Mouse (Mus musculus) neural tube, embryonic 15.5 days (tissue): ENCODE results near the gene Stk11ip. TPM values are rescaled to one million over a fixed set of nuclear protein-coding genes. Genes with fewer than 3 reads are reported as not detected.
A peak's percentile ranks its signal among the peaks of the same experiment; 100 is the strongest.

Experiments
- ATAC-seq: fragments of 200-750 bp; cut with Nextera tagmentation; 2 replicates; pipeline ENCODE4 v1.8.0; 2017; ENCODE audit warnings: mild to moderate bottlenecking, moderate TSS enrichment, moderate library complexity; ENCODE audit not compliant: low FRiP score
- H3K27ac ChIP-seq: fragments of 300-500 bp; sonication (generic); replicated peaks from 2 replicates; pipeline ENCODE4 v1.5.1; 2015; ENCODE audit warnings: mild to moderate bottlenecking, inconsistent platforms
- H3K27me3 ChIP-seq: fragments of 300-500 bp; sonication (generic); replicated peaks from 2 replicates; pipeline ENCODE4 v1.6.1; 2015; ENCODE audit warnings: inconsistent platforms
- H3K36me3 ChIP-seq: fragments of 300-500 bp; sonication (generic); 2 replicates; pipeline ENCODE4 v1.6.1; 2015; ENCODE audit warnings: inconsistent platforms
- H3K4me1 ChIP-seq: fragments of 300-500 bp; sonication (generic); 2 replicates; pipeline ENCODE4 v1.6.1; 2015; ENCODE audit warnings: inconsistent platforms
- H3K4me2 ChIP-seq: fragments of 300-500 bp; sonication (generic); 2 replicates; pipeline ENCODE4 v1.6.1; 2015; ENCODE audit warnings: inconsistent platforms, mild to moderate bottlenecking, moderate library complexity
- H3K4me3 ChIP-seq: fragments of 300-500 bp; sonication (generic); replicated peaks from 2 replicates; pipeline ENCODE4 v1.5.1; 2015; ENCODE audit warnings: mild to moderate bottlenecking, inconsistent platforms
- H3K9ac ChIP-seq: fragments of 300-500 bp; sonication (generic); replicated peaks from 2 replicates; pipeline ENCODE4 v1.6.1; 2015; ENCODE audit warnings: mild to moderate bottlenecking, inconsistent platforms
- H3K9me3 ChIP-seq: fragments of 300-500 bp; sonication (generic); replicated peaks from 2 replicates; pipeline ENCODE4 v1.6.1; 2016; ENCODE audit warnings: inconsistent platforms
- WGBS: fragments of 180-500 bp; shearing (Covaris S2); methylation state at CpG from one replicate; pipeline ENCODE4 v1.1.7; 2015; ENCODE audit warnings: mixed read lengths; 5-methylcytosine and 5-hydroxymethylcytosine counted together
- polyA plus RNA-seq: library from polyadenylated mRNA; unstranded; fragments of >200 nt; fragmentation: Nextera tagmentation; extraction: Ambion mirVana; gene quantifications from 2 replicates; pipeline ENCODE4 v1.2.1, GENCODE M21; 2015

Gene Stk11ip
- polyA plus RNA-seq, 1 experiment from 2014 or later = 20.0 TPM

- Histone ChIP-seq H3K9ac (no peak overlapping the region), H3K27me3 (no peaks in the 10 kb centered on the region), H3K27ac (0 out of 2 replicates have a peak overlapping the region, but pooled peaks have one; percentile 49), H3K4me3 (no peak overlapping the region), H3K4me2 (no peak overlapping the region), H3K4me1 (peaks cover 24% of the 10 kb centered on the region), H3K36me3 (peaks cover 33% of the 10 kb centered on the region), H3K9me3 (no peaks in the 10 kb centered on the region)
- no peak for ATAC-seq
- 82% methylated on average over 12 of the region's 12 CpGs for WGBS
Observed at GRCm38 (mm10) chr1:75560206-75560913, 39.0 kb downstream of the Stk11ip start.

- H3K4me3 ChIP-seq = no peak overlapping the region
- peaks cover 26% of the 10 kb centered on the region for H3K36me3 ChIP-seq
- H3K4me2 ChIP-seq = no peak overlapping the region
- no peaks in the 10 kb centered on the region for H3K9me3 ChIP-seq
- 40% methylated on average over 4 of the region's 4 CpGs for WGBS
- peak overlapping the region; percentile 19 for H3K27ac ChIP-seq
- H3K27me3 ChIP-seq = no peaks in the 10 kb centered on the region
- H3K4me1 ChIP-seq = peaks cover 24% of the 10 kb centered on the region
- no peak for ATAC-seq
- H3K9ac ChIP-seq = no peak overlapping the region; the same call in 1 of the 2 replicates
Observed at GRCm38 (mm10) chr1:75561221-75561897, 40.0 kb downstream of the Stk11ip start.

DNA sequence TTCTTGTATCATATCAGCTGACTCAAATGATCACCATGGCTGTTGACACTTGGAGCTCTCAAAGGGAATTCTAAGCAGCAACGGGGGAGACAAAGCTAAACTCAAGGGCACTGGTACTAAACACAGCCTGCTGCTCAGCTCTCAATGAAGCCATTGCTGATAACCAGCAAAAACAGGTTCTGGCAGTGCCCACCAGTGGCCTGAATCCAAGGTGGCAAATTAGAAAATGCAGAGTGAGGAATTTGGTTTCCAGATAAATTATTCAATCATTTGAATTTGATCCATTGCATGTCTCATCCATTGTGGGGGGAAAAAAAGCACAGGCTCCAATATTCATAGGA, 40.5 kb downstream of the Stk11ip start:
- Histone ChIP-seq H3K4me2 (no peak overlapping the region), H3K9me3 (no peaks in the 10 kb centered on the region), H3K4me3 (no peak overlapping the region), H3K36me3 (peaks cover 21% of the 10 kb centered on the region), H3K9ac (no peak overlapping the region), H3K27me3 (no peaks in the 10 kb centered on the region), H3K27ac (peak overlapping the region; percentile 19; the same call in 1 of the 2 replicates), H3K4me1 (peaks cover 24% of the 10 kb centered on the region)
- no peak for ATAC-seq
- WGBS = 51% methylated on average over 1 of the region's 1 CpGs

DNA sequence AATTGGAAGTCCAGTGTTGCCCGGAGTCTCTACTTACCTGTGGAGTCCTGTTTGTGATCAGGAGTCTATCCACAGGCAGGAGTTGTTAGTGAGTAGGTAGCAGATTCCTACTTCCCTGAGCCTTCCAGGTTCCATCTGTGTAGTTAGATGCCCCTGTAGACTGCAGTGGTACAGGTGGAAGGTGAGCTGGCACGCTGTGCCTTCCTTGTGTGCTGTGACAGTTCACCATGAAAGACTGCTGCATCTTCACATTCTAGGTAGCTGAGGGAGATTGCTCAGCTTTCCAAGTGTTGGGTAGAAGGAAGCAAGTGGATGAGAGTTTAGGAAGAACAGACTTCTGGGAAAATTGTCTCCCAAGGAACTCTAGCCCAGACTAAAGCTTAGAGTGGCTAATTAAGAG, 42.8 kb downstream of the Stk11ip start:
- Histone ChIP-seq H3K9me3 (no peaks in the 10 kb centered on the region), H3K4me1 (peaks cover 20% of the 10 kb centered on the region), H3K4me2 (no peak overlapping the region), H3K9ac (no peak overlapping the region), H3K36me3 (0 out of 2 replicates have a peak, but pooled peaks cover 1% of the 10 kb centered on the region), H3K27me3 (no peaks in the 10 kb centered on the region), H3K4me3 (no peak overlapping the region), H3K27ac (no peak overlapping the region)
- WGBS = 89% methylated on average over 2 of the region's 2 CpGs
- ATAC-seq = no peak

- H3K36me3 ChIP-seq = no peaks in the 10 kb centered on the region
- no peak overlapping the region for H3K27ac ChIP-seq
- 72% methylated on average over 5 of the region's 5 CpGs for WGBS
Observed at GRCm38 (mm10) chr1:75564916-75565315, 43.6 kb downstream of the Stk11ip start.

DNA sequence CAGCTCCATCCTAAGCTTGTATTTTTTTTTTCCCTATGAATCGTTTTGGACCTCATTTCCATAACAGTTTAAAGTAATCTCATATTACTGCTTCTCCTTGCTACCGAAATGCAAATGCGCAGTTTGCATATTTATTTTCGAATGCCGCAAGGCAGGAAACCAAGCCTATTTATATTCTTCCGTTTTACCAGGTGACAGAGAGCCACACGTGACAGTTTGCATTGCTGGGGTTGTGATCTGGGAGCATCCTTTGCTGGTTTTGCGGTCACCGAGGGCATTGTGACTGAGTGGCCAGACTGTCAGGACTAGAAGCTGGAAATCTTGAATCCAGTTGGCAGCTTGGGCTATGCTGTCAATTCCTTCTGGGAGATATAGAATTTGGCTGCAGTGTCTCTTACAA, 44.3 kb downstream of the Stk11ip start:
- ATAC-seq = no peak
- no peaks in the 10 kb centered on the region for H3K36me3 ChIP-seq

More at GRCm38 (mm10) chr1:75564916-75565315, 43.6 kb downstream of the Stk11ip start:
- Histone ChIP-seq H3K9ac (no peak overlapping the region), H3K27me3 (no peaks in the 10 kb centered on the region), H3K4me1 (peaks cover 13% of the 10 kb centered on the region), H3K9me3 (no peaks in the 10 kb centered on the region), H3K4me3 (no peak overlapping the region), H3K4me2 (no peak overlapping the region)
- no peak for ATAC-seq

GRCm38 (mm10) chr1:75570403-75570802, 49.1 kb downstream of the Stk11ip start:
- H3K9me3 ChIP-seq = no peaks in the 10 kb centered on the region
- WGBS = 74% methylated on average over 6 of the region's 6 CpGs
- H3K27me3 ChIP-seq = no peaks in the 10 kb centered on the region
- H3K36me3 ChIP-seq = no peaks in the 10 kb centered on the region
- H3K4me2 ChIP-seq = no peak overlapping the region
- H3K4me1 ChIP-seq = no peaks in the 10 kb centered on the region
- no peak for ATAC-seq
- no peak overlapping the region for H3K27ac ChIP-seq
- no peak overlapping the region for H3K9ac ChIP-seq
- H3K4me3 ChIP-seq = no peak overlapping the region

More for the DNA sequence above, 44.3 kb downstream of the Stk11ip start:
- Histone ChIP-seq H3K27ac (no peak overlapping the region), H3K4me3 (no peak overlapping the region), H3K27me3 (no peaks in the 10 kb centered on the region), H3K4me1 (peaks cover 13% of the 10 kb centered on the region), H3K9me3 (no peaks in the 10 kb centered on the region), H3K9ac (no peak overlapping the region), H3K4me2 (no peak overlapping the region)
- WGBS = 66% methylated on average over 9 of the region's 9 CpGs

DNA sequence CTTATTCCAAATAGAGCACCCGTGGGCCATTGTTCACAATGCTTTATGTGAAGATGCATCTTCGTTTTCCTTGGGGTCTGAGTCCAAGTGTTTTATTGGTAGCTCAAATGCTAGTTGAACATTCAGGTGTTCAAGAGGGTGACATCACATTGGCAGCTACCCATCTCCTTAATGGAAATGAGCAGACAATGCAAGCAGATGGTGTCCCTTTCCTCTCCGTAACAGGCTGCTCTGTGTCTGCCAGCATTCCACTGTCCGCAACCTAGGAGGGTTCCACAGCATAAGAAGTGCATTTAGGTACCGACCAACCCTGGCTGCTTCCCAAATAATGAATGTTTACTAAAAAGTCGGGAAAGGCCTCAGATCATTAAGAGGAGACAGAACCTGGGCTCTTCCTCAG, 51.4 kb downstream of the Stk11ip start:
- no peak overlapping the region for H3K9ac ChIP-seq
- H3K9me3 ChIP-seq = no peaks in the 10 kb centered on the region
- 58% methylated on average over 6 of the region's 6 CpGs for WGBS
- H3K27me3 ChIP-seq = no peaks in the 10 kb centered on the region
- H3K4me2 ChIP-seq = no peak overlapping the region
- no peaks in the 10 kb centered on the region for H3K4me1 ChIP-seq
- no peak overlapping the region for H3K4me3 ChIP-seq
- no peak overlapping the region for H3K27ac ChIP-seq
- no peak for ATAC-seq
- no peaks in the 10 kb centered on the region for H3K36me3 ChIP-seq

DNA sequence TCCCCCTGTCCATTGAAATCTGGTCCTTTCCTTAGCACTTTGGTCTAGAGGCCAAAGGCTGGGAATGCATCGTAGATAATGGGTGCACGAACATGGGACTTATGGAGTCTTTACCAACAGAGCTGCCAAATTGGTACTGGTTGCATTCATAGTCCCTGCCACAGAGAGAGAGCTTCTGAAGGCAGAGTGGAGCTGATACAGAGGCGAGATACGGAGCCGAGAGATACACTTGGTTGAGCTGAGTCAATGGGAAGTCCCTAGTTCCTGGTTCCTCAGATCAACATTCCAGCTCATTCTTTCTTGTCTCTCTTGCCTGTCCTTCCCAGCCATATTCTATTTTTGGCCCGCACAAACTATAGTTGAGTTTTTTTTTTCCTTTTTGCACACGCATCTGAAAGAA, 52.4 kb downstream of the Stk11ip start:
- Histone ChIP-seq H3K36me3 (no peaks in the 10 kb centered on the region), H3K9me3 (no peaks in the 10 kb centered on the region), H3K9ac (no peak overlapping the region), H3K4me3 (no peak overlapping the region), H3K27me3 (no peaks in the 10 kb centered on the region), H3K27ac (no peak overlapping the region), H3K4me2 (no peak overlapping the region), H3K4me1 (no peaks in the 10 kb centered on the region)
- WGBS = 89% methylated on average over 7 of the region's 7 CpGs
- ATAC-seq = no peak

DNA sequence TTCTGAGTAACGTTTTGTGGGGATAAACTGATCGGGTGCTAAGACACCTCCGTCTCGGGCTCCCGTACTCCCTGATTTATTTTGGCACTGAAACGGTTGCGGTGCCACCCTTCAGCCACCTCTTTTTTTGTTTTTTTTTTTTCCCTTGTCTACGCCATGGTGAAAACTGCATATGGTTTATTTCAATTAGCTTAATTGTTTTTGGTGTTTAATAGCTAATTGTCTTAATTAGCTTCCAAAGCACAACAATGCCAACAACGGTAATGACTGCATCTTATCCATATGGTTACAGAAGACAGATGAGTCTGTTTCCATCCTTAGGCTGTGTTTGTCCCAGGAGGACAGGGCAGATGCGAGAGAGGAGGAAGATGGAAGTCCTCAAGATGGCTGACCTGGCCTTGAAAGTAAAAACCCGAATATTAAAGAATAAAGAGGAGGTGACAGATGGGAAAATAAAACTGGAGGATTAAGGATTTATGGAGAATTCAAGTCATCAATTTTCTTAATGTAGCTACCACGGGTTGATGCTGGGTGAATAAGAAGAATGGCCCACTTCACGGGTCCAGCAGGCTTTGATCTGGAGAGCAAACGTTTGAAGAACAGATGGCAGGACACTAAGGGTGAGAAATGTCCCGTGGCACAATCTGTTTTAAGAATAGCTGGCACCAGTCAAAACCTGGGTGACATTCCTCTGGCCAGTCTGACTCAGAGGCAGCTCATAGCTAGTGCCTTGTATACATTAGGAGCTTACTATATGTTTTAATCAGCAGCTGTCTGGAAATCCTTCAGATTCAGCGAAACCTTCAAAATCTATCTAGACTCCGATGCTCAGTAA, 53.4 kb downstream of the Stk11ip start:
- Histone ChIP-seq H3K4me3 (no peak overlapping the region), H3K4me1 (no peaks in the 10 kb centered on the region), H3K4me2 (no peak overlapping the region), H3K27ac (no peak overlapping the region), H3K9ac (no peak overlapping the region), H3K9me3 (no peaks in the 10 kb centered on the region), H3K27me3 (no peaks in the 10 kb centered on the region), H3K36me3 (no peaks in the 10 kb centered on the region)
- 42% methylated on average over 17 of the region's 17 CpGs for WGBS
- no peak for ATAC-seq

DNA sequence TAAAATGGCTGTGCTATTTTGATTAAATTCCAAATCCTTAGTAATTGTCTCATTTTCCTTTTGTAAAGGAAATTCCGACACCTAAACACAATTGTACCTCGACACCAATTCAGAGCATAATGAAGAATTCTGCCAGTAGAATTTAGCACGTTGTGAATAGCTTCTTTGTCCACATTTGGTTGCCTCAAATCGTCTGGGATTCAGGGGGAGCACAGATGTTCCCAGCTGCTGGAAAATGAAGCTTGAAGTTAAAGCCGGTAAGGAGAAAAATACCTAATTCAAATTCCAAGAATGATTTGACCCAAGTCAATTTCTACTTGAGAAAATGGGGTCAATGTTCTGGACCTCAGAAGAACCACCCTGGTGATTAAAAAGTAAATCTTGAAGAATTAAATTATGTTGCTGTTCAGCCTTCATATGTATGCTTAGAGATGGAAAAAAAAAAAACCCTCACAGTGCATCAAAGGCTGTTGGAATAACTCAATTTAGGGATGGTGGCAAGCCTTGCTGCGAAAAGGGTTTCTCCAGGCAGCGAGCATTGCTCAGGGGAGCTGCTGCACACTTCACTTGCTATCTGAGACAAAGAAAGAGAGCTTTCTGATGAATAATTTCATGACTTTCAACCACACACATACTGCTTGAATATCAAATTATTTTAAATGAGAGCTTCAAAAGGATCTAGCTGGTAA, 60.8 kb downstream of the Stk11ip start:
- ATAC-seq = no peak
- 23% methylated on average over 7 of the region's 7 CpGs for WGBS
- Histone ChIP-seq H3K4me3 (no peak overlapping the region), H3K27ac (peak overlapping the region; percentile 60), H3K27me3 (no peaks in the 10 kb centered on the region), H3K4me2 (no peak overlapping the region), H3K36me3 (no peaks in the 10 kb centered on the region), H3K9me3 (no peaks in the 10 kb centered on the region), H3K9ac (no peak overlapping the region), H3K4me1 (no peaks in the 10 kb centered on the region)
